Mouse (Mus musculus): ENCODE measurements around the gene Slc22a15. TPM values are rescaled to one million over a fixed set of nuclear protein-coding genes. Genes with fewer than 3 reads are reported as not detected.

Gene Slc22a15
- polyA plus RNA-seq, 1 experiment from 2014 or later: 5.4 TPM

DNA sequence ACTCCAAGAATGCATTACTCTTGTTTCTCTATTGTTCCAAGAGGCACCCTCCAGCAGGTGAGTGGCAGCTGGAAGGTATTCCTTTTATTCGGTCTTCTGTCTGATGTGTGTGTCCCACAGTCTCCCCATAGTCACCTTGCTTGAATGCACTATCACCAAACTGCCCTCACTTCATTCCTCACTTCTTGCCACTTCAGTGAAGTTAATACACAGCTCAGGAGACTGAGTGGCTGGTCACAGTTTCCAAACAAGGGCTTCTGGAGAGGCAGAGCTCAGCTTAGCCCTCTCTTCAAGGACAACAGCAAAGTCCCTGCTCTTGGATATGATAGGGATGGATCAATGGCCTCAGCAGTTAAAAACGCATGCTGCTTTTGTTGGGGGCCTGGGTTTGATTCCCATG lies 17.2 kb downstream of the Slc22a15 start:
- Histone ChIP-seq H3K27ac (ENCODE audit: low read depth, low read length) (no peak overlapping the region), H3K4me2 (ENCODE audit: low read length) (no peak overlapping the region), H3K4me3 (ENCODE audit: low read length) (no peak overlapping the region), H3K27me3 (replicated peaks; ENCODE audit: control insufficient read depth, insufficient read depth, low read length) (no peaks in the 10 kb centered on the region), H3K9me3 (ENCODE audit: control insufficient read depth, low read length) (no peaks in the 10 kb centered on the region; the same call in 1 of the 2 replicates), H3K36me3 (ENCODE audit: control insufficient read depth, insufficient read depth, low read length) (0 out of 2 replicates have a peak, but pooled peaks cover 5% of the 10 kb centered on the region), H3K9ac (ENCODE audit: low read depth, low read length) (no peak overlapping the region), H3K4me1 (ENCODE audit: control insufficient read depth, insufficient read depth, low read depth, low read length) (no peaks in the 10 kb centered on the region)
- 57% methylated on average over 2 of the region's 2 CpGs for WGBS
- ATAC-seq: no peak

GRCm38 (mm10) chr3:101904776-101905175 lies 19.5 kb downstream of the Slc22a15 start:
- ATAC-seq: no peak
- no peaks in the 10 kb centered on the region; the same call in 1 of the 2 replicates for H3K9me3 ChIP-seq (ENCODE audit: control insufficient read depth, low read length)
- 0 out of 2 replicates have a peak, but pooled peaks cover 5% of the 10 kb centered on the region for H3K36me3 ChIP-seq (ENCODE audit: control insufficient read depth, insufficient read depth, low read length)
- H3K9ac ChIP-seq (ENCODE audit: low read depth, low read length): no peak overlapping the region
- H3K4me3 ChIP-seq (ENCODE audit: low read length): no peak overlapping the region
- H3K4me2 ChIP-seq (ENCODE audit: low read length): no peak overlapping the region
- WGBS: 72% methylated on average over 7 of the region's 7 CpGs
- H3K27ac ChIP-seq (ENCODE audit: low read depth, low read length): no peak overlapping the region
- no peaks in the 10 kb centered on the region for H3K4me1 ChIP-seq (ENCODE audit: control insufficient read depth, insufficient read depth, low read depth, low read length)
- no peaks in the 10 kb centered on the region for H3K27me3 ChIP-seq (replicated peaks; ENCODE audit: control insufficient read depth, insufficient read depth, low read length)

DNA sequence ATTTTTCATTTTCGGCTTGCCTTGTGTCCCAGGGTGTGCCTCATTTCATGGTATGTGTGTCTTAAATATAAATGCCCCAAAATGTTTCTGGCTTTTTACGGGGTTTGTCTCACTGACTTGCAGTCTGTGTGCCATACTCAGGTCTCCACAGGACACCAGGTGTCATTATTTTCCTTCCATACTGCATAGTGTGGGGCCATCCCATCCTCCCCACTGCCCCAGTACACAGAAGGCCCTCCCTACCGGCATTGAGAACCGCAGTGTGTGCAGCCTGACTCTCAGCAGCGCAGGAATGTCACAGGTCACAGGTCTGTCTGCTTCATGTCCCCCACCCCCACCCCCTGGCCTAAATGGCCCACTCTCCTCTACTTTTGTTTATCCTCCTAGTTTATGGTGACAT lies 21.2 kb downstream of the Slc22a15 start:
- Histone ChIP-seq H3K4me3 (ENCODE audit: low read length) (no peak overlapping the region), H3K9me3 (ENCODE audit: control insufficient read depth, low read length) (no peaks in the 10 kb centered on the region), H3K9ac (ENCODE audit: low read depth, low read length) (no peak overlapping the region), H3K4me2 (ENCODE audit: low read length) (no peak overlapping the region), H3K27me3 (replicated peaks; ENCODE audit: control insufficient read depth, insufficient read depth, low read length) (no peaks in the 10 kb centered on the region), H3K27ac (ENCODE audit: low read depth, low read length) (no peak overlapping the region), H3K36me3 (ENCODE audit: control insufficient read depth, insufficient read depth, low read length) (no peaks in the 10 kb centered on the region), H3K4me1 (ENCODE audit: control insufficient read depth, insufficient read depth, low read depth, low read length) (no peaks in the 10 kb centered on the region)
- no peak for ATAC-seq
- WGBS: 78% methylated on average over 5 of the region's 5 CpGs

DNA sequence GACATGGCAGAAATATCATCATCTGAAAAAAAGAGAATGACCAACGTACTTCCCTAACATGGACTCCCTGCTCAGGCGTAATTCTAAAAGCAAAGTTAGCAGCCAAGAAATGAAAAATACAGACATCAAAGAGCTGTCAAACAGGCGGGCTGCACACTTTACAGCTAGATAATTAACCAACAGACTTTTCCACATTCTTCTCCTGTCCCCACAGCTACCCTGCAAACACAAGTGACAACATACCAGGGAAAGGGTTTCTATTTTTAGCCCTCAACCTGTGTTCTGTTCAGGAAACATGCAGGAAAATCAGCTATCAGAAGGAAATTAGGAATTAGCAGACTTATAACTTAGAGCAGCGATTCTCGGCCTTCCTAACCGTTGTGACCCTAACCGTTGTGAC lies 21.9 kb downstream of the Slc22a15 start:
- Histone ChIP-seq H3K4me2 (ENCODE audit: low read length) (no peak overlapping the region), H3K36me3 (ENCODE audit: control insufficient read depth, insufficient read depth, low read length) (no peaks in the 10 kb centered on the region), H3K27ac (ENCODE audit: low read depth, low read length) (no peak overlapping the region), H3K9me3 (ENCODE audit: control insufficient read depth, low read length) (no peaks in the 10 kb centered on the region), H3K27me3 (replicated peaks; ENCODE audit: control insufficient read depth, insufficient read depth, low read length) (no peaks in the 10 kb centered on the region), H3K4me3 (ENCODE audit: low read length) (no peak overlapping the region), H3K9ac (ENCODE audit: low read depth, low read length) (no peak overlapping the region), H3K4me1 (ENCODE audit: control insufficient read depth, insufficient read depth, low read depth, low read length) (peaks cover 2% of the 10 kb centered on the region)
- 56% methylated on average over 7 of the region's 7 CpGs for WGBS
- ATAC-seq: no peak

DNA sequence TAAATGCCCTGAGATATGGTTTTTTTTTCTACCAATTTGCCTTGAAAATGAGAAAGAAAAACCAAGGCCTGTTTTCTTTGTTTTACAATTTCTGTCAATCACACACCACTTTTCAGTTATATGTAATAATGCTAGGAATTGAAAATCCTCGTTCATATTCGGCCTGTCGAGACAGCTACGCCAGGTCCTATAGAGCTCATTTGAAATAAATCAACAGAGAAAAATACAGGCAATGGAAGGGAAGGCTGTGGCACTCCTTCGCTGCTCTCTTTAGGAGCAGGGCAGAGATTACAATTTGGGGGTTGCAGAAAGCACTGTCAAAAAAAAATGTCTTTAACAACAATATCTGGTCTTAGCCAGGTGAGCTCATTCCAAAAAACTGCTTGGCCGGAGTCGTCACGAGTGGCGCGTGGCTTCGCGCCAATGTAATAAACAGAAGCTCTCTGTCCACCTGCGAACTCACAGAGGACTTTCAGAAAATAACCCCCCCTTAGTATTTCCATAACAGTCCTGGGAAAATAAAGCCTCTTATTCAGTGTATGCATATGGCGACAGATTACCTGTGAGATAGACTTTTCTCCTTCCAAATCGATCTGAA lies 26.8 kb downstream of the Slc22a15 start:
- Histone ChIP-seq H3K4me1 (ENCODE audit: control insufficient read depth, insufficient read depth, low read depth, low read length) (peaks cover 3% of the 10 kb centered on the region), H3K27ac (ENCODE audit: low read depth, low read length) (no peak overlapping the region), H3K4me3 (ENCODE audit: low read length) (no peak overlapping the region), H3K9ac (ENCODE audit: low read depth, low read length) (no peak overlapping the region), H3K9me3 (ENCODE audit: control insufficient read depth, low read length) (no peaks in the 10 kb centered on the region), H3K4me2 (ENCODE audit: low read length) (no peak overlapping the region), H3K36me3 (ENCODE audit: control insufficient read depth, insufficient read depth, low read length) (no peaks in the 10 kb centered on the region), H3K27me3 (replicated peaks; ENCODE audit: control insufficient read depth, insufficient read depth, low read length) (no peaks in the 10 kb centered on the region)
- WGBS: 70% methylated on average over 15 of the region's 15 CpGs
- ATAC-seq: 0 out of 2 replicates have a peak, but pooled peaks have one; percentile 25

- no peak overlapping the region for H3K27ac ChIP-seq (ENCODE audit: low read depth, low read length)
- peaks cover 3% of the 10 kb centered on the region for H3K4me1 ChIP-seq (ENCODE audit: control insufficient read depth, insufficient read depth, low read depth, low read length)
- H3K27me3 ChIP-seq (replicated peaks; ENCODE audit: control insufficient read depth, insufficient read depth, low read length): no peaks in the 10 kb centered on the region
- 26% methylated on average over 9 of the region's 9 CpGs for WGBS
- no peak overlapping the region for H3K4me3 ChIP-seq (ENCODE audit: low read length)
- no peaks in the 10 kb centered on the region for H3K9me3 ChIP-seq (ENCODE audit: control insufficient read depth, low read length)
- no peak overlapping the region for H3K4me2 ChIP-seq (ENCODE audit: low read length)
- peak; percentile 68 for ATAC-seq
- H3K9ac ChIP-seq (ENCODE audit: low read depth, low read length): no peak overlapping the region
- no peaks in the 10 kb centered on the region for H3K36me3 ChIP-seq (ENCODE audit: control insufficient read depth, insufficient read depth, low read length)
These were observed 27.4 kb downstream of the Slc22a15 start for GRCm38 (mm10) chr3:101896893-101897292.

DNA sequence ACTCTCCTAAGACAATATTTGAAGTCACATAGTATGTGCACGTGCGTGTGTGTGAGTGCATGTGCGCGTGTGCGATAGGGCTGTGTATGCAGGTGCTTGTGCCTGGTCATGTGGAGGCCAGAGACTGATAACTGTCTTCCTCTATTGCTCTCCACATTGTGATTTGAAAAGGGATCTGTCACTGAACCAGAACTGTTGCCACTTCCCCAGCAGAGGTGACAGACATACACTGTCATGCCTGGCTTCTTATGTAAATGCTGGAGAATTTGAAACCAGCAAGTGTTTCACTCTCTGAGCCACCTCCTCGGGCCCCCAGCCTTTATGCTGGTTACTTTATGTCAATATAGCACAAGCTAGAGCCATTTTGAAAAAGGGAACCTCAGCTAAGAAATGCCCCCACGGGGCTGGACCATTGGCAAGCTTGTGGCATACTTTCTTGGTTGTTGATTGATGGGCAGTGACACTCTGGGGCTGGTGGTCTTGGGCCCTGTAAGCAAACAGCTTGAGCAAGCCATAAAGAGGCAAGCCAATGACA lies 28.8 kb downstream of the Slc22a15 start:
- WGBS: 80% methylated on average over 7 of the region's 7 CpGs
- Histone ChIP-seq H3K4me1 (ENCODE audit: control insufficient read depth, insufficient read depth, low read depth, low read length) (peaks cover 3% of the 10 kb centered on the region), H3K9ac (ENCODE audit: low read depth, low read length) (no peak overlapping the region), H3K27me3 (replicated peaks; ENCODE audit: control insufficient read depth, insufficient read depth, low read length) (no peaks in the 10 kb centered on the region), H3K4me2 (ENCODE audit: low read length) (no peak overlapping the region), H3K4me3 (ENCODE audit: low read length) (no peak overlapping the region), H3K9me3 (ENCODE audit: control insufficient read depth, low read length) (no peaks in the 10 kb centered on the region), H3K27ac (ENCODE audit: low read depth, low read length) (no peak overlapping the region), H3K36me3 (ENCODE audit: control insufficient read depth, insufficient read depth, low read length) (no peaks in the 10 kb centered on the region)
- no peak for ATAC-seq

DNA sequence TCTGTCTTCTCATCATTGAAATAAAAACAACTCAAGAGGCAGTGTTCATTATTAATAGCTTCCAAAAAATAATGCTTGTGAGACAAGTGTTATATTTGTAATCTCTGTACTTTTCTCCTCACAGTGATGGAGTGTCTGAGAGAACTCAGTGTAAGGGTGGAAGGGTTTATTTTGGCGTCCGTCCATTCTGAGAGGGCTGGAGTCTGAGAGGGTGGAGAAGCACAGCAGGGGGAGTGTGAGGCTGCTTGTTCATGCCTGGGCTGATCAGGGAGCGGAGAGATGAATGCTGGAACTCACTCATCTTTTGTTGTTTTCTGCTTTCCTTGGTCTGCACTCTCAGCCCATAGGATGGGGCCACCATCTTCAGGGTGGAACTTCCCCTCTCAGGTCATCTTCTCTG lies 38.7 kb downstream of the Slc22a15 start:
- H3K4me1 ChIP-seq (ENCODE audit: control insufficient read depth, insufficient read depth, low read depth, low read length): no peaks in the 10 kb centered on the region; the same call in 1 of the 2 replicates
- H3K9ac ChIP-seq (ENCODE audit: low read depth, low read length): no peak overlapping the region
- no peaks in the 10 kb centered on the region for H3K36me3 ChIP-seq (ENCODE audit: control insufficient read depth, insufficient read depth, low read length)
- no peak overlapping the region for H3K4me3 ChIP-seq (ENCODE audit: low read length)
- 32% methylated on average over 3 of the region's 3 CpGs for WGBS
- ATAC-seq: peak; percentile 79
- no peak overlapping the region for H3K27ac ChIP-seq (ENCODE audit: low read depth, low read length)
- no peak overlapping the region for H3K4me2 ChIP-seq (ENCODE audit: low read length)
- H3K9me3 ChIP-seq (ENCODE audit: control insufficient read depth, low read length): no peaks in the 10 kb centered on the region
- H3K27me3 ChIP-seq (replicated peaks; ENCODE audit: control insufficient read depth, insufficient read depth, low read length): no peaks in the 10 kb centered on the region

DNA sequence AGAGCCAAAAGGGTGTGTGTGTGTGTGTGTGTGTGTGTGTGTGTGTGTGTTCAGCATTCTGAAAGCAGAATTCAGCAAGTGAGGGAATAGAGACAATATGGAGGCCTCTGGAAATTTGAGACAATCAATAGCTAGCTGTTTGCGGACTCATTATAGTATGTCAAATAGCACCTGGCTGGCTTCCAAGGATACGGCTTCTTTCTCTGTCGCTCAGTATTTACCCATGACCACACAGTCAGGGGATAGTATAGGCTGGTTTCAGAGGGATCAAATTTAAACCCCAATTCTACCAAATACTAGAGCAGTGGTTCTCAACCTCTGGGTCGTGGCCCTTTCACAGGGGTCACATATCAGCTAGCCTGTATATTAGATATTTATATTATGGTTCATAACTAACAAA lies 39.2 kb downstream of the Slc22a15 start:
- no peak overlapping the region for H3K4me3 ChIP-seq (ENCODE audit: low read length)
- H3K27me3 ChIP-seq (replicated peaks; ENCODE audit: control insufficient read depth, insufficient read depth, low read length): no peaks in the 10 kb centered on the region
- H3K4me2 ChIP-seq (ENCODE audit: low read length): no peak overlapping the region
- ATAC-seq: peak; percentile 59; the same call in 1 of the 2 replicates
- H3K9ac ChIP-seq (ENCODE audit: low read depth, low read length): no peak overlapping the region
- no peaks in the 10 kb centered on the region for H3K9me3 ChIP-seq (ENCODE audit: control insufficient read depth, low read length)
- H3K36me3 ChIP-seq (ENCODE audit: control insufficient read depth, insufficient read depth, low read length): no peaks in the 10 kb centered on the region
- H3K4me1 ChIP-seq (ENCODE audit: control insufficient read depth, insufficient read depth, low read depth, low read length): no peaks in the 10 kb centered on the region; the same call in 1 of the 2 replicates
- H3K27ac ChIP-seq (ENCODE audit: low read depth, low read length): no peak overlapping the region
- 39% methylated on average over 4 of the region's 4 CpGs for WGBS
